Mouse (Mus musculus): ENCODE results near the gene Txndc8.

DNA sequence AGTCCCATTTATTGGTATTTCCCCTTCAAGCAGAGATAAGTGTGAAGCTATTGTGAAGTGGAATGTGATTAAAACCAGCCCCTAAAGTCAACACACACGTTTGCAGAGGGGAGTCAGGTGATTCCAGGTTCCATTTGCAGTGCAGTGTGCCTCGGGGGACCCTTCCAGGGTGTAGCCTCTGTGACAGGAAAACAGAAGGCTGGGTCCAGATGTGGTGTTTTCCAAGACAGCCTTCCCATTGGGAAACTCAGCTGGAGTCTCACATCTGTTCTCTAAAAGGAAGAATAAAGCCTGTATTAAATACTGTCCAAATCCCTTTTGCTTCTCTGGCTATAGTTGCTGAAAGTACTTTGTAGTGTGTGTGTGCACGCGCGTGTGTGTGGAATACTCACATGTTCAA is 45.5 kb upstream of the Txndc8 start:
- TF ChIP-seq ZC3H11A (IDR thresholded peaks at IDR 0.05; ENCODE audit: borderline replicate concordance, low read depth, low read length) (no peak), ZNF384 (IDR thresholded peaks at IDR 0.05; ENCODE audit: low read depth, low read length) (no peak), HCFC1 (IDR thresholded peaks at IDR 0.05; ENCODE audit: borderline replicate concordance, insufficient read depth, low read length) (no peak)

All from ES-E14 (cell line).